Mouse (Mus musculus): ENCODE measurements at regions not wholly inside any gene's neighbourhood (a gene's known extent, or its start where the extent isn't known, plus 50 kb on each side); places are given as distances from the start of the nearest gene placed in this dataset.

DNA sequence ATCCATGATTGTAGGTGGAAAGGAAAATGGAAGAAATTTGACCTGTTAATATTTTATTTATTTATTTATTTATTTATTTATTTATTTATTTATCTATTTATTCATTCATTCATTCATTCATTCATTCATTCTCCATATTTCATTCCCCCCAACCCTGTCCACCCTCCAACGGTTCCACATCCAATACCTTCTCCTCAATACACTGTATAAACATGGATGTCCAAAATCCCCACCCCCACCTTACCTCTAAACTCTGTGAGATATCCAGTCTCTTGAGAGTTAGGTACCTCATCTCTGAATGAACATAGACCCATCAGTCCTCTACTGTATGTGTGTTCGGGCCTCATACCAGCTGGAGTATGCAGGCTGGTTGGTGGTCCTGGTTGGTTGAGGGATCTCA lies 212.2 kb downstream of the Cdh7 start:
- Histone ChIP-seq H3K27me3 (ENCODE audit: control insufficient read depth, insufficient read depth, low read length) (no peaks in the 10 kb centered on the region), H3K36me3 (ENCODE audit: control insufficient read depth, insufficient read depth, low read length) (no peaks in the 10 kb centered on the region), H3K9me3 (ENCODE audit: control insufficient read depth, low read length) (no peaks in the 10 kb centered on the region), H3K27ac (ENCODE audit: low read depth, low read length) (no peak overlapping the region), H3K4me3 (ENCODE audit: low read depth, low read length) (no peak overlapping the region), H3K9ac (replicated peaks; ENCODE audit: low read depth, low read length) (no peak overlapping the region), H3K4me1 (ENCODE audit: control insufficient read depth, insufficient read depth, low read length) (no peaks in the 10 kb centered on the region), H3K4me2 (ENCODE audit: low read depth, low read length) (no peak overlapping the region)
- no peak for ATAC-seq (ENCODE audit: low read depth)
- 98% methylated on average over 2 of the region's 2 CpGs for WGBS

DNA sequence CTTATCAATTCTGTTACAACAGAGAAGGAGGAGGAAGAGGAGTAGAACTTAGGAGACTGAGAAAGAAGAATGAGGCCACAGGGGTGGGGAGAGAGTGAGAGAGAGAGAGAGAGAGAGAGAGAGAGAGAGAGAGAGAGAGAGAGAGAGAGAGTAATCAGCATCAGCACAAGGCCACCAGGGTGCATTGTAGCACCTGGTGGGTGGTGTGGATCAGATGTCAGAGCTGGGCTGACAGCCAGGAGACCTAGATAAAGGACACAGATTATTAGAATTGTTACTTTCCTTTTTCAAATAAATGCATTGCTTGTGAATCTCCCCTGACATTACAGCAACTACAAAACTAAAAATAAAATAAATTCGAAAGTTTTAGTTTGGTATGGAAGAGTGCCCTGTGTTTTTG lies 233.7 kb downstream of the Cdh7 start:
- Histone ChIP-seq H3K36me3 (ENCODE audit: control insufficient read depth, insufficient read depth, low read length) (no peaks in the 10 kb centered on the region), H3K27ac (ENCODE audit: low read depth, low read length) (no peak overlapping the region), H3K9me3 (ENCODE audit: control insufficient read depth, low read length) (no peaks in the 10 kb centered on the region), H3K4me3 (ENCODE audit: low read depth, low read length) (no peak overlapping the region), H3K4me1 (ENCODE audit: control insufficient read depth, insufficient read depth, low read length) (no peaks in the 10 kb centered on the region), H3K9ac (replicated peaks; ENCODE audit: low read depth, low read length) (no peak overlapping the region), H3K27me3 (ENCODE audit: control insufficient read depth, insufficient read depth, low read length) (no peaks in the 10 kb centered on the region), H3K4me2 (ENCODE audit: low read depth, low read length) (no peak overlapping the region)
- WGBS, result 76% methylated on average over 1 of the region's 1 CpGs
- ATAC-seq (ENCODE audit: low read depth), result no peak

DNA sequence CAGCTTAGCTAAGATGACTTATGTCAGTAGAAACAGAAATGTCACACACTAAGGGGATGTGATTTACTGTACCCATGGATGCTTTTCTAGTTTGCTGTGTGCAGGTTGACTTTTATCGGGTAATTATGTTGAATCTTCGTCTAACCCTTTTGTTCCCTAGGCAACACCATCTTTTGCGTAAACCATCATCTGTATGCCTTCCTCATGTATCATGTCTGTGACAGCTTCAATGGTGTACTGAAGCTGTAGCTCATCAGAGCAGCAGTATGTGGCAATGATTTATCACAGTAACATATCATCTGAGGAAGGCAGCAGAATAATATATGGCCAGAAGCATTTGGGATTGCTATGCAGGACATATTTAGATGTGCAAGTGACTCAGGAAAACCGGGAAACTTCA lies 264.0 kb downstream of the Cdh7 start:
- Histone ChIP-seq H3K27ac (ENCODE audit: low read depth, low read length) (no peak overlapping the region), H3K9me3 (ENCODE audit: control insufficient read depth, low read length) (no peaks in the 10 kb centered on the region), H3K36me3 (ENCODE audit: control insufficient read depth, insufficient read depth, low read length) (no peaks in the 10 kb centered on the region), H3K4me1 (ENCODE audit: control insufficient read depth, insufficient read depth, low read length) (no peaks in the 10 kb centered on the region), H3K4me3 (ENCODE audit: low read depth, low read length) (no peak overlapping the region), H3K27me3 (ENCODE audit: control insufficient read depth, insufficient read depth, low read length) (no peaks in the 10 kb centered on the region), H3K9ac (replicated peaks; ENCODE audit: low read depth, low read length) (no peak overlapping the region), H3K4me2 (ENCODE audit: low read depth, low read length) (no peak overlapping the region)
- peak; percentile 94 for ATAC-seq (ENCODE audit: low read depth)
- 50% methylated on average over 4 of the region's 4 CpGs for WGBS

Measured in neural tube, embryonic 14.5 days (tissue).